Mouse (Mus musculus) kidney, embryonic 16.5 days (tissue): ENCODE measurements around the gene Zfp316. TPM values are rescaled to one million over a fixed set of nuclear protein-coding genes. Genes with fewer than 3 reads are reported as not detected.

Source experiments
- ATAC-seq: fragments of 200-750 bp; cut with Nextera tagmentation; 2 replicates; pipeline ENCODE4 v1.8.0; 2017; ENCODE audit warnings: moderate TSS enrichment; ENCODE audit not compliant: low FRiP score, low TSS enrichment
- H3K27ac ChIP-seq: fragments of 300-500 bp; sonication (generic); 2 replicates; pipeline ENCODE4 v1.5.1; 2014; ENCODE audit warnings: low read length
- H3K27me3 ChIP-seq: fragments of 300-500 bp; sonication (generic); 2 replicates; pipeline ENCODE4 v1.6.1; 2014; ENCODE audit warnings: low read length, control low read depth, mixed read lengths; ENCODE audit not compliant: insufficient read depth
- H3K36me3 ChIP-seq: fragments of 300-500 bp; sonication (generic); 2 replicates; pipeline ENCODE4 v1.6.1; 2014; ENCODE audit warnings: low read length, control low read depth, mixed read lengths; ENCODE audit not compliant: insufficient read depth
- H3K4me1 ChIP-seq: fragments of 300-500 bp; sonication (generic); 2 replicates; pipeline ENCODE4 v1.6.1; 2014; ENCODE audit warnings: low read length, control low read depth, mixed read lengths; ENCODE audit not compliant: insufficient read depth
- H3K4me2 ChIP-seq: fragments of 300-500 bp; sonication (generic); replicated peaks from 2 replicates; pipeline ENCODE4 v1.6.1; 2014; ENCODE audit warnings: low read depth, low read length
- H3K4me3 ChIP-seq: fragments of 300-500 bp; sonication (generic); 2 replicates; pipeline ENCODE4 v1.5.1; 2014; ENCODE audit warnings: mild to moderate bottlenecking, low read length
- H3K9ac ChIP-seq: fragments of 300-500 bp; sonication (generic); replicated peaks from 2 replicates; pipeline ENCODE4 v1.6.1; 2014; ENCODE audit warnings: low read length
- H3K9me3 ChIP-seq: fragments of 300-500 bp; sonication (generic); 2 replicates; pipeline ENCODE4 v1.6.1; 2016; ENCODE audit warnings: low read length, control low read depth
- WGBS: fragments of 180-500 bp; shearing (Covaris S2); extraction: QIAGEN DNeasy Blood & Tissue Kit; methylation state at CpG from one replicate; pipeline ENCODE4 v1.1.7; 2014; 5-methylcytosine and 5-hydroxymethylcytosine counted together
- polyA plus RNA-seq: library from polyadenylated mRNA; unstranded; fragments of >200 nt; fragmentation: Nextera tagmentation; extraction: Ambion mirVana; gene quantifications from 2 replicates; pipeline ENCODE4 v1.2.1, GENCODE M21; 2015

The Zfp316 gene
- polyA plus RNA-seq, 1 experiment from 2014 or later = 2.3 TPM

DNA sequence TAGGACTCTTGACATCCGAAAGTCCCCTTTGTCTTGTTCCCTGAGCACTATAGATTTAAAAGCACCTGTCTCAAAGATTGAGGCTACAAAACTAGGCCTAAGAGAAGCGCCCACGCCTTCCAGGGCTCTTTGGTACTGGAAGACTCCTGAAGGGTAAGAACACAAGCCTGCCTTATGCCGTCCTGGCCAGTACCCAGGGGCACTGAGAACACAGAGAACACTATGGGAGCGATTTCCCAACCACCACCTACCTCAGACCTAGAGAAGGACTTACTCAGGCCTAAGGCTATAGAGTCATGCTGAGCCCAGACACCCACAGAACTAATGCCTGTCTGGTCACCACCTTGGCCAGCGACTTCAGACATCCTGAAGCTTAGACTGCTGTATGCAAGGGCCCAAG lies 3.0 kb downstream of the Zfp316 start:
- 85% methylated on average over 6 of the region's 6 CpGs for WGBS
- Histone ChIP-seq H3K27ac (no peak overlapping the region), H3K36me3 (peaks cover 7% of the 10 kb centered on the region), H3K9ac (no peak overlapping the region), H3K9me3 (no peaks in the 10 kb centered on the region), H3K4me2 (no peak overlapping the region), H3K4me1 (peaks cover 11% of the 10 kb centered on the region), H3K4me3 (no peak overlapping the region), H3K27me3 (no peaks in the 10 kb centered on the region)
- no peak for ATAC-seq

DNA sequence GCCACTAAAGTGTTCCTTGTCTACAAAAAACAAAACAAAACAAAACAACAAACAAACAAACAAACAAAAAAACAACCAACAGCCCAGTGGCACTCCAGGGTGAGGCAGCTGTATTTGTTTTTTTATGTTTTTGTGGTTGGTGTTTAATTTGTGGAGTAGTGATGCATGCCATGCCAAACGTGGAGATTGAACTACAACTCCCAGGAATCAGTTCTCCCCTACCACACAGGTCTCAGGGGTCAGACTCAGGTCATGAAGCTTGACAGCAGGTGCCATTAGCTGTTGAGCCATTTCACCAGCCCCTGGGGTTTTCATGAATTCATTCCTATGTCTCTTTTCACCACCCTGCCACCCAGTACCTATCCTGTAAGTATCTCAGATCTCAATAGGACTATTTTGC lies 4.4 kb downstream of the Zfp316 start:
- WGBS = 17% methylated on average over 1 of the region's 1 CpGs
- Histone ChIP-seq H3K9me3 (no peaks in the 10 kb centered on the region), H3K4me1 (peaks cover 8% of the 10 kb centered on the region), H3K36me3 (peaks cover 7% of the 10 kb centered on the region), H3K4me3 (no peak overlapping the region), H3K9ac (no peak overlapping the region), H3K4me2 (no peak overlapping the region), H3K27me3 (no peaks in the 10 kb centered on the region), H3K27ac (no peak overlapping the region)
- no peak for ATAC-seq

DNA sequence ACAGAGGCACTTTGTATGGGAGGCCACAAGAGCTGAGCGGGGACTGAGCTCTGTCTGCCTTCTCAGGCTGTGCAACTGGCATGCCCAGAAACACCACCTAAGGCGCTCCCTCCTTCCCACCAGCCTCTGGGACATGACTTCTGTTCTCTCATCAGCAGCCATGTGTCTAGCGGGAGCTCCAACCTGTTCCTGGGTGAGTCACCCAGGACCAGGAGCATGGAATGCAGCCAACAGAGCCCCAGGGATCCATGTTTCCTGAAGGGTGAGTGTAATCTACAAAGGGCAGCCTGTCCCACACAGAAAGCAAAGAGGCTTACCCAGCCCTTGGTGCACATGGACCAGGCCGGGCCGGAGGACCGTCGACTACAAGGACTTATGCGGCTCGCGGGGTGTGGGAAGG lies 5.1 kb downstream of the Zfp316 start:
- H3K4me2 ChIP-seq = no peak overlapping the region
- 92% methylated on average over 10 of the region's 10 CpGs for WGBS
- no peak for ATAC-seq
- H3K27me3 ChIP-seq = no peaks in the 10 kb centered on the region
- no peak overlapping the region for H3K27ac ChIP-seq
- H3K4me3 ChIP-seq = no peak overlapping the region
- H3K9me3 ChIP-seq = no peaks in the 10 kb centered on the region
- peaks cover 6% of the 10 kb centered on the region for H3K4me1 ChIP-seq
- peaks cover 7% of the 10 kb centered on the region for H3K36me3 ChIP-seq
- H3K9ac ChIP-seq = no peak overlapping the region

DNA sequence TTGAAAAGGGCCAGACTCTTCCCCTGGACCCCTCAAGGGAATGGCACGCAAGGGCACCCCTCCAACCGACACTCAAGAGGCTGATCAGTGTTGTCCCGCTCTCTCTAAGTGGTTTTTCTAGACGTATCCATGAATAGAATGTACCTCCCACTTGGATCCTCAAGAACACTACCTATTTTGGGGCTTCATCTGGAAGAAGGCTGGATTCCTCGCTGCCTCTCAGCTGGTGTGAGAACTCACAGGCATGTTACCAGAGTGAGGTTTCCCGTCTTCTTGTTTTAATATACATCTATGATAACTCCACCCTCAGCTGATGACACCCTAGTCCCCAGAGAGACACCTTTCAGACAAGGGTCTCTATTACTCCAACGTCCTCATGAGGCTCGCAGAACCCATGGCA lies 8.2 kb downstream of the Zfp316 start:
- peaks cover 7% of the 10 kb centered on the region for H3K36me3 ChIP-seq
- peaks cover 11% of the 10 kb centered on the region for H3K27me3 ChIP-seq
- H3K27ac ChIP-seq = no peak overlapping the region
- no peak overlapping the region for H3K4me2 ChIP-seq
- H3K9me3 ChIP-seq = no peaks in the 10 kb centered on the region
- no peak for ATAC-seq
- no peak overlapping the region for H3K4me3 ChIP-seq
- no peaks in the 10 kb centered on the region for H3K4me1 ChIP-seq
- 94% methylated on average over 8 of the region's 8 CpGs for WGBS
- no peak overlapping the region for H3K9ac ChIP-seq

DNA sequence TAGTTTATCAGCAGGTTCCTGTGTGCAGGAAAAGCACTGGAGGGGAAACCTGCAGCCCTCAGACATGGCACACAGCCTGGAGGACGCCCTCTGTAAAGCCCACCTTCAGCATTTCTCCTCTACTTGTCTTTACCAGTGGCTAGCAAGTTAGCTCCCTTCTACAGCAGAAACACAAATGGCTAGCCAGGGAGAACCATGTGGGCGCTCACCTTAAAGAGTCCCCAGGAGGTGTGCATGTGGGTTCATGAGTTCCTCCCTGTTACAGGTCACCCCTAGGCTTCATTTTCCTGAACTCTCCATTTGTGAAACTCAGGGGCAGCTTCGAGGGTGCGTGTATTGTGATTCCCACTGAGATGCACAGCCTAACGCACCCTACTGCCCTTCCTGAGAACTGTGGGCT lies 14.0 kb downstream of the Zfp316 start:
- no peak overlapping the region for H3K4me2 ChIP-seq
- WGBS = 87% methylated on average over 5 of the region's 5 CpGs
- H3K27me3 ChIP-seq = peaks cover 69% of the 10 kb centered on the region
- H3K4me3 ChIP-seq = no peak overlapping the region
- H3K4me1 ChIP-seq = peaks cover 26% of the 10 kb centered on the region
- no peak overlapping the region for H3K27ac ChIP-seq
- 0 out of 2 replicates have a peak, but pooled peaks cover 9% of the 10 kb centered on the region for H3K36me3 ChIP-seq
- no peaks in the 10 kb centered on the region for H3K9me3 ChIP-seq
- H3K9ac ChIP-seq = no peak overlapping the region
- ATAC-seq = no peak

DNA sequence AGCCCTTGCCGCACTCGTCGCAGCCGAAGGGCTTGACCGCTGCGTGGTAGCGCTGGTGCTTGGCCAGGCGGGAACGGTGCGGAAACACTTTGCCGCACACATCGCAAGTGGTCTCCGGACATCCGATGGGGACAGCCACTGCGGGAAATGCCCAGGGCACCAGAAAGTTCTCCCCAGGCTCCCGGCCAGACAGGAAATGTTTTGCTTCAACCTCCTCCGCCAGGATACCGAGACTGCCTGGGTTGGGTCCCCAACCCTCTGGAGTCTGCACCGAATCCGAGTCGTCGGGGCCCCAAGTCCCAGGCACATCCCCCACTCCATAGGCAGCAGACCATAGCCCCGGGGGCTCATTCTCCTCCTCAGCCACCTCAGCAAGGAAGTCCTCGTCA lies 14.7 kb downstream of the Zfp316 start:
- Histone ChIP-seq H3K27me3 (peaks cover 69% of the 10 kb centered on the region), H3K4me2 (peak overlapping the region; percentile 78), H3K4me1 (peaks cover 26% of the 10 kb centered on the region), H3K27ac (no peak overlapping the region), H3K4me3 (peak overlapping the region; percentile 47), H3K9me3 (no peaks in the 10 kb centered on the region), H3K9ac (no peak overlapping the region), H3K36me3 (0 out of 2 replicates have a peak, but pooled peaks cover 9% of the 10 kb centered on the region)
- WGBS = 19% methylated on average over 24 of the region's 24 CpGs
- 0 out of 2 replicates have a peak, but pooled peaks have one; percentile 3 for ATAC-seq

DNA sequence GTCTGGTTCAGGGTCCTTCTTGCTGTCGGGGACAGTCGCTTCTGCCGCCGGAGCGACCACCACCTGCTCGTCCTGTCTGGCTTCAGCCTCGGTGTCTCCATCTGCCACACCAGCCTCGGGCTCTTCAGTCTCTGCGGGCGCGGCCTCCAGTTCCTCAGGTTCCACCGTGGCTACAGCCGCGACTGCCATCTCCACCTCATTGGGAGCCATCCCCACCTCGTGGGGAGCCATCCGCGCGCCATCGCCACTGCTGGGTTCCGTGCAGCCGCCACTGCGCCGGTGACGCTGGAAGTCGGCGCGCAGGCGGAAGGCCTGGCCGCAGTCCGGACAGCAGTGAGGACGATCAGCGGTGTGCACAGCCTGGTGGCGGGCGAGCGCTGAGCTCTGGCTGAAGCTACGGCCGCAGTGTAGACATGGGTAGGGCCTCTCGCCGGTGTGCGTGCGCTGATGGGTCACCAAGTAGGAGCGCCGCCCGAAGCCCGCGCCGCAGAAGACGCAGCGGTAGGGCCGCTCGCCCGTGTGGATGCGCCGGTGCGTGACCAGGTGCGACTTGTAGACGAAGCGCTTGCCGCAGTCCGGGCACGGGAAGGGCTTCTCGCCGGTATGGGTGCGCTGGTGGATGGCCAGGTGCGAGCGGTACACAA lies 15.2 kb downstream of the Zfp316 start:
- peak; percentile 43 for ATAC-seq
- WGBS = 13% methylated on average over 65 of the region's 66 CpGs

DNA sequence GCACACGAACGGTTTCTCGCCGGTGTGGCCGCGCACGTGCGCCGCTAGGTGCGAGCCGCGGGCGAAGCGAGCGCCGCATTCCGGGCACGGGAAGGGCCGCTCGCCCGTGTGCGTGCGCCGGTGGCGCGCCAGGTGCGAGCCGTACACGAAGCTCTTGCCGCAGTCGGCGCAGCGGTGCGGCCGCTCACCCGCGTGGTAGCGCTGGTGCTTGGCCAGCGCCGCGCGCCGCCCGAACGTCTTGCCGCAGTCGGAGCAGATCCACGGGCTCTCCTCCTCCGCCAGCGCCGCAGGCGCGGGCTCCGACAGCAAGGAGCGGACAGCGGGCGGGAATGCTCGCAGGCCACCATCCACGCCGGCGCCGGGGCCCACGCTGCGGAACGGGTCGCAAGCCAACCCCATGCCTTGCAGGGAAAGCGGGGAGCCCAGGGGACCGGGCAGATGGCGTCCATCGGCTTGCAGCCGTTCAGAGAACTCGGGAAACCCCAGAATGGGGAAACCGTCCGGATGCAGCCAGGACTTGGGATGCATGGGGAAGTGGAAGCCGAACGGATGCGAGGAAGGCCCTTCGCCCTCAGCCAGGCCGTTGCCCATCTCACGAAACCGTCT lies 15.8 kb downstream of the Zfp316 start:
- Histone ChIP-seq H3K4me3 (peak overlapping the region; percentile 47), H3K9me3 (no peaks in the 10 kb centered on the region), H3K36me3 (0 out of 2 replicates have a peak, but pooled peaks cover 9% of the 10 kb centered on the region), H3K27me3 (peaks cover 69% of the 10 kb centered on the region), H3K4me1 (peaks cover 26% of the 10 kb centered on the region), H3K4me2 (peak overlapping the region; percentile 78), H3K9ac (peak overlapping the region; percentile 31; the same call in 1 of the 2 replicates), H3K27ac (no peak overlapping the region)
- ATAC-seq = no peak; the same call in 1 of the 2 replicates
- 4% methylated on average over 81 of the region's 81 CpGs for WGBS

More for the DNA sequence above, 15.2 kb downstream of the Zfp316 start:
- Histone ChIP-seq H3K27ac (no peak overlapping the region), H3K9me3 (no peaks in the 10 kb centered on the region), H3K4me3 (peak overlapping the region; percentile 47), H3K36me3 (0 out of 2 replicates have a peak, but pooled peaks cover 9% of the 10 kb centered on the region), H3K4me2 (peak overlapping the region; percentile 78), H3K4me1 (peaks cover 26% of the 10 kb centered on the region), H3K27me3 (peaks cover 69% of the 10 kb centered on the region), H3K9ac (0 out of 2 replicates have a peak overlapping the region, but pooled peaks have one; percentile 31)

DNA sequence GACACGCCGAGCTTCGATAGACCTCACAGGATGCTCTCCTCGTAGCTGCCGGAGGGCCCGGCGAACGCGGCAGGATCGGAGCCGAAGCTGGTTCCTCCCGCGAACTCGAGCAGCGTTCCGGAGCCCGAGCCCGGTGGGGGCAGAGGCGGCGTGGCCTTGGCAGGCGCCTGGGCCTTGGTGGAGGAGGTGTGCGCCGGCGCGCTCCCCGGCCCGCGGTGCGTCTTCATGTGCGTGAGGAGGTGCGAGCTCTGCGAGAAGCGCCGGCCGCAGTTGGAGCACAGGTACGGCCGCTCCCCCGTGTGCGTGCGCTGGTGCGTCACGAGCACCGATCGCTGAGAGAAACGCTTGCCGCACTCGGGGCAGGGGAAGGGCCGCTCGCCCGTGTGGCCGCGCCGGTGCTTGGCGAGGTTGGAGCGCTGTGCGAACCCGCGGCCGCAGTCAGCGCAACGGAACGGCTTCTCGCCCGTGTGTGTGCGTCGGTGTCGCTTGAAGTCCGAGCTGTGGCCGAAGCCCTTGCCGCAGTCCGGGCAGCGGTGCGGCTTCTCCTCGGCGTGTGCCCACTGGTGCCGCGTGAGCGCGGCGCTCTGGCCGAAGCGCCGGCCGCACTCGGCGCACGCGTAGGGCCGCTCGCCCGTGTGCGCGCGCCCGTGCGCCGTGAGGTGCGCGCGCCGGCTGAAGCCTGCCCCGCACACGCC lies 16.5 kb downstream of the Zfp316 start:
- no peak overlapping the region for H3K27ac ChIP-seq
- ATAC-seq = peak; percentile 18; the same call in 1 of the 2 replicates
- peaks cover 26% of the 10 kb centered on the region for H3K4me1 ChIP-seq
- H3K9ac ChIP-seq = peak overlapping the region; percentile 31; the same call in 1 of the 2 replicates
- H3K4me2 ChIP-seq = peak overlapping the region; percentile 78
- H3K4me3 ChIP-seq = peak overlapping the region; percentile 47
- WGBS = 2% methylated on average over 88 of the region's 103 CpGs
- peaks cover 69% of the 10 kb centered on the region for H3K27me3 ChIP-seq
- no peaks in the 10 kb centered on the region for H3K9me3 ChIP-seq
- 0 out of 2 replicates have a peak, but pooled peaks cover 10% of the 10 kb centered on the region for H3K36me3 ChIP-seq
